Mouse (Mus musculus) heart, postnatal 10 days (tissue): ENCODE results near the gene Hoxb9. TPM values are rescaled to one million over a fixed set of nuclear protein-coding genes. Genes with fewer than 3 reads are reported as not detected.

ENCODE experiments used
- DNase-seq, 2 experiments: peaks; one replicate each; pipeline ENCODE4 v3.0.0; 2021
- intact Hi-C: fragments of 180-260 bp; cut with DNase I; formaldehyde crosslinking; loops from one replicate; pipeline ENCODE4 v1.15.1; 2025
- total RNA-seq, 2 experiments: library from RNA; stranded (reverse); gene quantifications; 2 replicates each; pipeline ENCODE4 v1.2.3; 2021

The Hoxb9 gene
- total RNA-seq, 2 experiments from 2014 or later, result not detected

DNA sequence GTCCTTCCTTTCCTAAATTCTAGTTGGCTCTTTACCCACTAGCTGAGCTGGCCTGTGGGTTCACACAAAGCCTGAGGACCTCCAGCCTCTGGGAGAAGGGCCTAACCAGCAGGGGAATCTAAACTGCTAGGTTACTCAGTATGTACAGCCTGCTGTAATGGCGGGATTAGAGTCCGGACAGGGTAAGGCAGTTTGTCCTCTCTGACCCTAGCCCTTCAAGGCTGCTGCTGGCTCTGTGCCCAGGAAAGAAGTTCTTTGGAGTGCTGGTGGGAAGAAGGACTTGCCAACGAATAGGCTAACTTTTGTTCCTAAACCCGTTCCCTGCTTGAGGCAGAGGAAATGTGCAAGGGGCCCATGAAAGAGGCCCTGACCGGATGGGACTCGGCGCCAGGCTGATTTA lies 5.3 kb upstream of the Hoxb9 start:
- DNase-seq, result no peak
- intact Hi-C loops, result no loop called here

DNA sequence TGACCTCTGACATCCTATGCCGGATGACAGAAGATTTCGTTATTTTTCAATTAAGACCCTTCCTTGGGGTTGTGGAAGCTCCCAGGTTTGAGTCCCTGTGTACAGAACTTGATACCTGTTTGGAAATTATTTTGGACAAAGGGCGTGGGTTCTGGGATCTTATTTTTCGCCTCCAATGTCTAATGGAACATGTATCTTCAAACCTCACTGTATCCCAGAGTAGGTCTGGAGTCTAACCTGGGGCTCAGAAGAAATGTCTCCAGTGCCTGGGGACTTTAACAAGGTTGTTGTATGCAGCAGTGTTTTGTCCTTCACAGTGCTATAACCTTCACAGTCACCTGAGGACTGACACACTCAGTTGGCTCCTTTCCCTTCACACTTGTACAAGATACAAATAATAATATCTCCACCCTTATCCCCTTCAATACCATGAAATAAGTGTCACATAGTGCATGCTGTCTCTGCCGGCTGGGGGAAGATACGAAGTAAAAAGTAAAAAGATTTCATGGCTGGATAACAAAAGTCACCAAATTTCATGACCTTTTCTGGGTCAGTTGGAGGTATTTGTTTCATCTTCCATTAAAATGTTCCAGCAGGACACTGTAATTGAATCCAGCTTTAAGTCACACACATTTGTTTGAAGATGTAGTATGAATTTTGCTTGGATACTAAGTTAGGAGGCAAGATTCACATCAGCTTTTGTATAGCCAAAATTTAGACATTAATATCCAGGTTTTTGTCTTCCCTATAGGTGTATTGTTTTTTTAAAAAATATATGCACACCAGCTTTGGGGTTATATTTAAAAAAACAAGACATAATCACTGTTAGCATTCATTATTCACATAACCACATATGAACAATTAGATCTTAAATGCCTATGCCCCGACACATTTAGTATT lies 4.0 kb upstream of the Hoxb9 start:
- intact Hi-C loops, result no loop called here
- DNase-seq, result no peak

DNA sequence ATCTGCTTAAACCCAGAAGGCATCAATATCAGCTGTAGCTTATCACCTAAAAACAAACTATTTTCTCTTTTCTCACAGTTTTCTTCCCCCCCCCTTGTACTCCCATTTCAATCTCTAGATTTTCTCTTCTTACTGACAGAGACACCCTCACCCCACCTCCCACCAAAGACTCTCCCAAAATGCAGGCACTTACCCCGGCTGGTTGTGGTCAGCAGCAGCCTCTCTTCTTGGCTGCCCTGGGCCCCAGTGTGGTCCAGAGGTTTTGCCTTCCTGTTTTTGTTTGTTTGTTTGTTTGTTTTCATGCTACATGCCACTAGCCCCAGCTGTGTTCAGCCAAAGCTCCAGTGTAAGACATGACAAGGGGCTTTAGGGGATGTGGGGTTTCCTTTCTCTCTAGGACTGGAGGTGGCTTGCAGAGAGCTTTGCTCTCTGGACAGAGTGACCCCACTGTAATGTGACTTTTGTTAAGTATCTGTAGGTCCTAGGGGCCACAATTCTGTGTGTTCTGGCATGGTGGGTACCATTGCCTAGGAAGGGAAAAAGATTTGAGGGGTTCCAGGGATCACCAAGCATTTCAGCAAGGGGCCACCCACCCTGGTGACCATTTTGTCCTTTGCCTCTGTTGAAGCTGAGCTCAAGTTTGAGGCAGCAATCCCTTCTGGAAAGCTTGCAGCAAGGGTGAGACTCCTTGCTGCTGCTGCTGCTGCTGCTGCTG lies 3.1 kb upstream of the Hoxb9 start:
- DNase-seq, result no peak
- intact Hi-C loops, result no loop called here

DNA sequence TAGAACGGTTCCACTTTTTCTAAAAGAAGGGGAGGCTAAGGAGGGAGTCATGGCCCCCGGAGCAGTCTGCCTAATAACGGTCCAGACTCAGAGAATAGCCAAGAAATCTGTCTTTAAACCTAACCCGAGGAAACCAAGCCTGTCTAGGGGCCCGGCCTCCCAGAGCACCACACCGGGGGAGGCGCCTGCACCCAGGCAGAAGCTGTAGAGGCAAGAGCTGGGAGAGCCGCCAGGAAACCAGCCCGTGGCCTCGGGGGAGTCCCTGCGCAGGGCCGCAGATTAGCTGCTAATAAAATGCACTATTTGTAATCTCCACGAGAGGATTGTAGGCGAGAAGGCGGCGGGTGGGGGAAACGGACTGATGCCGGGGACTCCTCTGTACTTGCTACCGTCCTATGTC lies 1.4 kb upstream of the Hoxb9 start:
- DNase-seq, result no peak
- intact Hi-C loops, result loop anchor here (10.0 kb wide), 1 partner anchor 265 kb away; the partner anchor contains the start of gene Igf2bp1

DNA sequence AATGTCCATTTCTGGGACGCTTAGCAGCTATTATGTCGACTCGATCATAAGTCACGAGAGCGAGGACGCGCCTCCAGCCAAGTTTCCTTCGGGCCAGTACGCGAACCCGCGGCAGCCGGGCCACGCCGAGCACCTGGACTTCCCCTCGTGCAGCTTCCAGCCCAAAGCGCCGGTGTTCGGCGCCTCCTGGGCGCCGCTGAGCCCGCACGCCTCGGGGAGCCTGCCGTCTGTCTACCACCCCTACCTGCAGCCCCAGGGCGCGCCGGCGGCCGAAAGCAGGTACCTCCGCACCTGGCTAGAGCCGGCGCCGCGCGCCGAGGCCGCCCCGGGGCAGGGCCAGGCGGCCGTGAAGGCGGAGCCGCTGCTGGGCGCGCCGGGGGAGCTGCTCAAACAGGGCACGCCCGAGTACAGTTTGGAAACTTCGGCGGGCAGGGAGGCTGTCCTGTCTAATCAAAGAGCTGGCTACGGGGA lies 319 bp downstream of the Hoxb9 start:
- no peak for DNase-seq
- intact Hi-C loops, result loop anchor here (10.0 kb wide), 1 partner anchor 267 kb away; the partner anchor contains the start of gene Igf2bp1

DNA sequence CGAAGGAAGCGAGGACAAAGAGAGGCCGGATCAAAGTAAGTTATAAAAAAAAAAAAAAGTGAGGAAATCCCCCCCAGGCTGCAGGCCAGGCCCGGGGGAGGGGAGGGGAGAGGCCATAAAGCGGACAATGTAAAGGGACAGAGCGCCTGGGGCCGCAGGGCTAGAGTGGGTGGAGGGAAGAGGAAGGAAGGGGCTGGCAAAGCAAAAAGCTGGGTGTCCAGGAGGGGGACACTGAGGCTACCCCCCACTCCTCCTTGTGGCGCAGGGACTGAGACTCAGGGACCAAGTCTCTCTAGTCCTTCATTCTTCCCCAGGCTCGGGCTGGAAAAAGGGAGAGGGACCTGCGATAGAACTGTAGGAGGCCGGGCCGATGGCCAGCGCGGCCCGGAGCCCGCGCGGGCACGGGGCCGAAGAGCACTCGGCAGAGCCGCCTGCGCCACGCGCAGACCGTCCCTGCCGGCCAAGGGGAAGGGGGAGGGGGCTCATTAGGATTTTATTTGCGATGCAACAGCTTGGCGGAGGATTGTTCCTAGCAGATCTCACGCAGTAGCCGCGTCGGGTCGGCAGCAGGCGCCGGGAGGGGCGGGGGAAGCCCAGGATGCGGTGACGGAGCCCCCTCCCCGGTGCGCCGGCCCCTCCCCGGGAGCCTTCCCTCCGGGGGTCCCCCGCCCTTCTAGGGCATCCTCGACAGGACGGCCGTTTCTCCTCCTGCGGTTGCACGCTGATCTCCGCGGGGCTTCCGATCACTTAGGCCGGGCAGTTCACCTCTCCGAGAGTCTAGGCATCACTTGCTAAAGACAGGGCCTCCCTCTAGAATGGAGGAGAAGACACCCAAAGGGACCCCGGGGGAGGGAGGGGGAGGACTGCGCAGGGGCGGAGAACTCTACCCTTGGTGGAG lies 1.0 kb downstream of the Hoxb9 start:
- intact Hi-C loops, result loop anchor here (10.0 kb wide), 1 partner anchor 267 kb away; the partner anchor contains the start of gene Igf2bp1
- no peak for DNase-seq

DNA sequence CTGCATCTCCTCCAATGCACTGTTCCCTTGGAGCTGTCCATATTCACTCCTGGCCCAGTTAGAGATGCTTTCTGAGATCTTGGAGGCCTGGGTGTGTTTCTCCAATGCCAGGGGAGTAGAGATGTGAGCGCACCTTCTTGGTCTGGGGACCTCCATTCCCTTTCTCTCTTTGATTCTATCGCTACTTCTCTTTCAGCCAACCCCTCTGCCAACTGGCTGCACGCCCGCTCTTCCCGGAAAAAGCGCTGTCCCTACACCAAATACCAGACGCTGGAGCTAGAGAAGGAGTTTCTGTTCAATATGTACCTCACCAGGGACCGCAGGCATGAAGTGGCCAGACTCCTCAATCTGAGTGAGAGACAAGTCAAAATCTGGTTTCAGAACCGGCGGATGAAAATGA lies 3.2 kb downstream of the Hoxb9 start:
- DNase-seq, result no peak
- intact Hi-C loops, result loop anchor here (10.0 kb wide), 1 partner anchor 270 kb away; the partner anchor contains the start of gene Igf2bp1

DNA sequence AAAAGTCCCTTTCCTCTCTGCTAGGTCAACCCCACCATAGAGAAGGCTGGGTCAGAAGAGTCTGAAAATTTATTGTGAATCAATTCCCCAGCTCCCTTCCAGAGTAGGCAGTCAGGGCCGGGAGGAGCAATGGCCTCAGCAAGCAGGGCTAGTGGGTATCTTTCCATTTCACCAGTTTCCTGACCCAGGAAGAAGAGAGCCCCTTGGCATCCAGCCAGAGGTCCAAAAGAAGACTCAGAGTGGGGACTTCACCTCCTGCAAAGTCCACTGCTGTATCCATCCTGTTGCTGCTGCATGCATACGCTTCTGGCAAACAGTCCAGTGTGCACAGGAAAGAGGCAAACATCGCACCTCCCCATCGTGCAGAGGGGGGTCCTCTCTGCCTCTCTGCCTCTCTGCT lies 4.6 kb downstream of the Hoxb9 start:
- intact Hi-C loops, result loop anchor here (5.0 to 10.0 kb wide), 2 partner anchors 271 to 396 kb away; partner anchors contain the start of gene Igf2bp1
- DNase-seq, result no peak

DNA sequence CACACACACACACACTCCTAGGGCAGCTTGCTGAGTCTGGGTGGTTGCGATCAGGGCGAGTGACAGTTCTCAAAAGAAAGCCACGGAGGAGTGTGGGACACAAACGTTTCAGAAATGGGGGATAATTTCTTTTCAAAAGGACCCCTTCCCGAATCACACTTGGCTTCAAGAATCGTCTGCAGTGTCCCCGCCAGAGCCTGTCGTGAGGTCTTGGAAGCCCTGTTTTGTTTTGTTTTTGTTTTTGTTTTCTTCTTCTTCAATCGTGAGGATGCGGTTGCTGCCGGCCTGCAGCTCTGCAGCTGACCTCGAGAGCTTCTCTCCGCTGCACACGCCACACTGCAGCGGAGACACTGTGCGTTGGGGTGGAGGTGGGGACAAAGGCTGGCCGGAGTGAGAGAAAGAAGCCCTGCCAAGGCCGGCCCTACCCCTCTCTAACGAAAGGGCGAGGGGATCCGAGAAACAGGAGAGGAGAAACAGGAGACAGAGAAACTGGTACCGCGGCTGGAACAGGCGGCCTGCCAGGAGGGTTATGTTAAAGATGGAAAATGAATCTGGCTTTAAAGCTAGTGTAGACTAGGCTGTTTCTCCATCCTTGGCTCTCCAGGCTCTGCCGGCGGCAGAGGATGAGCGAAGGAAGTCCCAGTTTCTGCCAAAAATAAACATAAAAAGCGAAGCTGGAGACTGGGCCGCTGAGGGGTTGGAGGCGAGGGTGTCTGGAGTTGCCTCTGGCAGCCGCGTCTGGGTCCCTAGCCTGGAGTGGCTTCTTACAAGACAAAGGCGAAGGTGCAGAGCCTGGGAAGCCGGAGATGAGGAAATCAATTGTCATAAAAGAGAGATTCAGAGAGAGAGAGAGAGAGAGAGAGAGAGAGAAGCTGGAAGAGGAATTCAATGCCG lies 6.1 kb downstream of the Hoxb9 start:
- intact Hi-C loops, result loop anchor here (1.0 to 10.0 kb wide), 6 partner anchors 17 to 583 kb away; partner anchors contain the start of gene Igf2bp1
- no peak for DNase-seq

DNA sequence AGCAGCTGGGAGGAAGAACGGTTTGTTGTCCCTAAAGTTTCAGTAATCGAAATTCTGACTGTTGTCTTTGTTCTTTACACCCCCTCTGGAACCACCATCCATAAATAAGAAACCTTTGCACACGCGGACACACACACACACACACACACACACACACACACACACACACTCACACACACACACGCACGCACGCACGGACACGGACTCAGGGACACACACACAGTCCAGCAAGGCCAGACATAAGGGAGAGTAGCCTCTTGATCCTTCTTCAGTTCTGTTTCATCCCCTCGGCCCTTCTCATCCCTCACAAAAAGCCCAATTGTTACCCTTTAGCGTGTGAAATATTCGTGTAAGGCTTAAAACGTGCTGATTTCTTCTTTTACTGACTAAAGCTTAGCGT lies 7.1 kb downstream of the Hoxb9 start:
- intact Hi-C loops, result loop anchor here (2.0 to 10.0 kb wide), 5 partner anchors 16 to 582 kb away; partner anchors contain the start of gene Igf2bp1

DNA sequence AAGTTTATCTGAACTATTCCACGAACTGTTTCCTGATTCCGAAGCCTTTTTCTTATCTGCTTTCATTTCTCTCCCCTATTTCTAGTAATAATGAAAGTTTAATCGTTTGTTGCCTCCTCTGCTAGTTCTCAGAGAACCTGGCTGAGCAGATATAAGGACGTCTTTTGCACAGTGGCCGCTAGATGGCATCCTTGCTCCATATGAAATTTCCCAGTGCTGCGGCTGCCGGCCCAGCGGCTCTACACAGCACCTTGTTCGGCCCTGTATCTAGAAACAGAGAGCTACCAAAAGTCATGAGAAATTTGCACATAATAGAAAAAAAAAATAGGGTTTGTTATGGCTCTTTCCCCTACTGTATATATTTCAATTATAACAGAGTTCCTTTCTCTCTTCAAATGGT lies 7.5 kb downstream of the Hoxb9 start:
- intact Hi-C loops, result loop anchor here (1.0 to 10.0 kb wide), 6 partner anchors 16 to 582 kb away; partner anchors contain the start of gene Igf2bp1
- DNase-seq, result peak; percentile 89 to 90

More for the DNA sequence above, 7.1 kb downstream of the Hoxb9 start:
- no peak for DNase-seq

DNA sequence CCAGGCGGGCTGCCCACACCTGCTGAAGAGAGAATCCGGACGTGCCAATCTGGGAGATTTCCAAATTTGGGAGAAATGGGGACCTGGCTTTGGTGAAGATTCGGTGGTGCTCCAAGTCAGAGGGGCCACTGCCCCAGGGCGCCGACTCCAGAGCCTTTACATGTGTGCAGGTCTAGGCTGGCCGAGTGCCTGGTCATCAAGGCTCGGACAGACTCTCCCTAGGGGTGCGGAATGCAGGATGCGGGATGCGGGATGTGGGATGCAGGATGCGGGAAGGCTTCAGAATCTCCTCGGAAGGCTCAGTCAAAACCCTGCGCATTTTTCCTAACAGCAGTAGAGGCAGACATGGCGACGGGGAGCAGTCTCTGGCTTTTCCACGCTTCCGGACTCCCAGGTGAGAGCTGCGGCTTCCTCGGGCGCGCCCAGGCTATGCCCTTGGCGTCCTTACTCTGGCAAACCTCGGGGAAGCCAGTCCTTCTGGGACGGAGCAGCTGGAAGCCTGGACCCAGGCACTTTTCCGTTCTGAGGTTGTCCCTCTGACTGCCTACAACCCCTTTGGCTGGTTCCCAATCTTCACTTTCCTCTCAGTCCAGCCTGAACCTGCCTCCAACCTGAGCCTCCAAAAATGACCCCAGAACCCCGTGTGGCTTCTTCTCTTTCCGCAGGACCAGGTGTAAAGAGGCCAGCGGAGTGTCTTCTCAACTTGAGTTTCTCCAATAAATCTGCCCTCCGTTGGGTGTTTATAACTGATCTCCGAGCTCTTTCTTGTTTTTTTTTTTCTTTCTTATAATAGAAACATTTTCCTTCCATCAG lies 8.4 kb downstream of the Hoxb9 start:
- no peak for DNase-seq
- intact Hi-C loops, result loop anchor here (1.0 to 10.0 kb wide), 6 partner anchors 15 to 581 kb away; partner anchors contain the start of gene Igf2bp1

DNA sequence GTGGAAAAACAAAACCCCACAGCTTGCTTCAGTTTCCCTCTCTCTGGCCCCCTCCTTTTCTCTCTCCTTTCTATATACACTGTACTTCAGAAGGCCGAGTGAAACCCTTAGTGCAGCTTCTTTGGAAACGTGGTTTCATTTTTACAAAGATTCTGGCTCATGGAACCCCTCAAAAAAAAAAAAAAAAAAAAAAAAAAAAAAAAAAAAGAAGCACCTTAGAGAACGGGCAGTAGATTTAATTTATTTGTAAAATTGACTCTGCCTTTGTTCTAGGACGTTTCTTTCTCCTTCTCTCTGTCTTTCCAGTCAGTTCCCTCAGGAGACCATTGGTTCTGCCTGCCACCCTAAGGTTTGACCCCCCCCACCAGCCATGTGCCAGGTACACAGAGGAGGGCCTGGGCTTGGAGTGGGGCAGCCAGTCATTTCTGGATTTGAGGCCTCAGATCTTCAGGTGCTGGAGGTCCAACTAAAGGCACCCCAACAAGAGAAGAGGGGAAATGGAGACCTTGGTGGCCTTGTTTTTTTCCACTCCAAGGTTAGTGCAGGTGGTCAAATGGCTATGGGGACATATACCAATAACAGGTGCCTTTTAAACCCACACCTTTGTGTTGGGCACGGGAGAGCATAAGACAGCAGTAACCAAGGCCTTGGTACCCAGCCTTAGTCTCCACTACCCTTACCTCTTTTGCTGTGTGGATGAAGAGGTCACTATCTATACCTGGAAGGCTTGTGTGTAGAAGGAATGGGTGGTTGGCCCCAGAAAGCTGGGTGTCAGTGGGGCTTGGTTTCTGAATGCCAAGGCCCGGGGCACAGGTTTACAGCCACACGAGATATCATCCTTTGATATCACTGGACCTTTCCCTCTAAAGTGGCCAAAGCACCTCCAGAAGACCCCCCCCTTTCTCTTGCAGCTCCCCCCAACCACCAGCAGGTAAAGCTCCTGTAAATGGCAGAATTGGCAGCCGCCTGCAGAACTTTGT lies 9.4 kb downstream of the Hoxb9 start:
- intact Hi-C loops, result no loop called here
- DNase-seq, result no peak

DNA sequence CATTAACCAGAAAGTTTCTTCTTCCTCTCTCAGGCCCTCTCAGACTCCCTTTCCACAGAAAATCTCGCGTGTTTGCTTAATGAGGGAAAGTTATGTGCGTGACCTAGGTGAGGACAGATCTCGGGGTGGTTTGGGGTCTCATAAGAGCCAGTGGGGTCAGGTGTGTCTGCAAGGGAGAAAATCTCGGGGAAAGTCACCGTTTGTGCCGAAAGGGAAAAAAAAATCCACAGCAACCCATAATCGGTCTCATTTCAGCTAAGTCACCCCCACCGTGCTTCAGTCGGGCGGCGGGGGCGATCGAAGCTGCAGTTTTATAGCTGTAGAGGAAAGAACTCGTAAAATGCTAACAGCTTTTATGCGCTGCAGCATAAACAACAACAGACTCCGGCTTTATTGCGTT lies 10.1 kb downstream of the Hoxb9 start:
- intact Hi-C loops, result no loop called here
- no peak for DNase-seq

DNA sequence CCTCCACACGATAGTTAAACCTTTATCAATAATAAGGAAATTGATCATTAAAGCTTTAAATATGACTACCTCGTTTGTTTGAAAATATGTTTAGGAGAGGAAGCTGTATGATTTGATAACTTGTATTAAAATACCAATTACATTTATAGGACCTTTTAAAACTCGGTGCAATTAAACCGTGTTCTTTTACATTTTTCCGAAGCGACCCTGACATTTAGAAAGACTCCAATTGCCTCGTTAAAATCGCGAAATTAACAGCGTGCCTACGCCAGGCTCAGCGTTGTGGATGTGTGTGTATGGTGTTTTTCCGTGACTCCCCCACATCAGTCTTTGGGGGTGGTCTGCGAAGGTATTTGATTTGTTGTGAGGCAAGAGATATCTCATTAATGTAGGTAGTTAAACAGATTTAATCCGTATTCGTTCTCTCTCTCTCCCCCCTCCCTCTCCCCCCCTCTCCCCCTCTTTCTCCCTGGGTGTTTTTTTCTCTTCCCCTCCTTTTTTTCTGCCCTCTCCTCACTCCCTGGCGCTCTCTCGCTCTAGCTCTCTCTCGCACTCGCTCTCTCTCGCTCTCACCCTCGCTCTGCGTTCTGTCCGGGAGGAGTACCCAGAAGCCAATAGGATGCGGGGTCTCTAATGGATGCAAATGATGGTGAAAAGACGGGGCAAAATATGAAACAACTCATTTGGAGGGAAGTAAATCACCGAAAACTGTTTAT lies 10.8 kb downstream of the Hoxb9 start, which contains the start of gene Hoxb8:
Hoxb8 (plus strand) TSS at position 51 of the 716 bp plus-strand sequence.
- no peak for DNase-seq
- intact Hi-C loops, result no loop called here

DNA sequence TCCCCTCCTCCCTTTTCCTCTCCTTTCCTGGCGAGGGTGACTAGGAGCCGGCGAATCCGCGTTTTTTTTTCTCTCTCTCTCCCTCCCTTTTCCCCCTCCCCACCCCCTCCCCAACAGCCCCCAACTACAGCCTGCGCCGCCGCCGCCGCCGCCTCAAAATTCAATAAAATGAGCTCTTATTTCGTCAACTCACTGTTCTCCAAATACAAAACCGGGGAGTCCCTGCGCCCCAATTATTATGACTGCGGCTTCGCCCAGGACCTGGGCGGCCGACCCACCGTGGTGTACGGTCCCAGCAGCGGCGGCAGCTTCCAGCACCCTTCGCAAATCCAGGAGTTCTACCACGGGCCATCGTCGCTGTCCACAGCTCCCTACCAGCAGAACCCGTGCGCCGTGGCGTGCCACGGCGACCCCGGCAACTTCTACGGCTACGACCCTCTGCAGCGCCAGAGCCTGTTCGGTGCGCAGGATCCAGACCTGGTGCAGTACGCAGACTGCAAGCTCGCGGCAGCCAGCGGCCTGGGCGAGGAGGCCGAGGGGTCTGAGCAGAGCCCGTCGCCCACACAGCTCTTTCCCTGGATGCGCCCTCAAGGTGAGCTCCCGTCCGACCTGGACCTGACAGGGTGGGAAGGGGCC lies 11.7 kb downstream of the Hoxb9 start:
- no peak for DNase-seq
- intact Hi-C loops, result no loop called here
